Mouse (Mus musculus) spleen, postnatal 36 days (tissue): ENCODE measurements around the gene Chrnb2.

Experiments
- DNase-seq, 2 experiments: peaks; one replicate each; pipeline ENCODE4 v3.0.0; 2022; ENCODE audit warnings: low spot score in 2 of 2, mixed read lengths in 1 of 2

The Chrnb2 gene

DNA sequence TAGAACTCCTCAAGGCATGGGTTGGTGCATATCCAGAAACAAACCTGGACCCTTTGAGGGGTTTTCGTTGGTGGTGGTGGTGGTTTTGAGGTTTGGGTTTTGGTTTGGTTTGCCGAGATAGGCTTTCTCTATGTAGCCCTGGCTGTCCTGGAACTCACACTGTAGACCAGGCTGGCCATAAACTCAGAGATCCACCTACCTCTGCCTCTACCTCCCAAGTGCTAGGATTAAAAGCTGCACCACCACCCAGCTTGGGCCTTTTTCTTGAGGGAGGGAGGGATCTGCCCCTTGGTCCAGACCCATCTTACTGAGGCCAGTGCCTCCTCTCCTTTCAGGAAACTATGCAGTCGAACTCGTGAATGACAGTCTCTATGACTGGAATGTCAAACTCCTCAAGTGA is 15.7 kb upstream of the Chrnb2 start:
- no peak for DNase-seq

DNA sequence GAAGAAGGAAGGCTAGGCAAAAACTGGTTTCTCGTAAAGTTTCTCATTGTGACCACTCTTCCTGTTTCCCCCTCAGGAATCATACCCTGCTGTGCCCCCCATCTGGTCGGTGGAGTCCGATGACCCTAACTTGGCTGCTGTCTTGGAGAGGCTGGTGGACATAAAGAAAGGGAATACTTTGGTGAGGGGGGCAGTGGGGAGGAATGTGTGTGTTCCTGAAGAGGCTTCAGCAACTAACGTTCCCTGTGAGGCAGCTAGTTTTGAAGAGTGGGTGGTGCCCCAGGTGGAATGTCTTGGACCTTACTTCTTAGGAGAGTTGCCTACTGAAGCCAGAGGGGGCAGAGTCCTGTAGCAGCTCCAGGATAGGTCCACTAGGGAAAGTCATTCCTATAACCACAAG is 11.6 kb upstream of the Chrnb2 start:
- no peak for DNase-seq

DNA sequence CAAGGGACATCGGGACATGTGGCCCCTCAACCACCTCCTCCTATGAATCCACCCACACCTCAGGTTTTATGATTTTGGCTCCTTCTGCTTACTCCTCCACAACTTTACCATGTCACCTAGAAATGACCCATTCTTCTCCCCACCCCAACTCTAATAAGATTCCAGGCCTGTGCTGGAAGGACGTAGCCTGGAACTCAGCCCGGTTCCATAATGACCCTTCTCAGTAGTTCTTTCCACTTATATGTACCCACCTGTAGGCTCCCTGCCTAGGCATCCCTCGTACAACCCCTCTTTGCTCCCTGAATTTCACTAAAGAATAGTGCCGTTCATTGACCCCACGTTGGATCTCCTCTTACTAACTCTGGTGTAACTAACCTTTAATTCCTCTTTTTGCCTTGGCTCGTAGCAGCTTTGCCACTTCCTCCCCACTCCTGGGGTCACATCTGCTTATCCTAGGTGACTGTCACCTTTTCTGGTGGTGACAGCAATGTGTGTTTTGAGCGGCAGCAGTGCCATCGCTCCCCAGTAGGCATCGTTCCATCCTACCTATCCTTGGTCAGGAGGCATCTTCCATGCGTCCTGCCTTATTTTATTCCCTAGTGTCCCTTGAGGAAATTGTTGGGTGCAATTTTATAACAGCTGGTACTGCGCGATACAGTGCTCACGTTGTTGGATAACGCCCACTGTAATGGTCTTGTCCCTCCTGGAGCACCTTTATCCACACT is 10.0 kb upstream of the Chrnb2 start:
- DNase-seq = peak; percentile 33 to 36

DNA sequence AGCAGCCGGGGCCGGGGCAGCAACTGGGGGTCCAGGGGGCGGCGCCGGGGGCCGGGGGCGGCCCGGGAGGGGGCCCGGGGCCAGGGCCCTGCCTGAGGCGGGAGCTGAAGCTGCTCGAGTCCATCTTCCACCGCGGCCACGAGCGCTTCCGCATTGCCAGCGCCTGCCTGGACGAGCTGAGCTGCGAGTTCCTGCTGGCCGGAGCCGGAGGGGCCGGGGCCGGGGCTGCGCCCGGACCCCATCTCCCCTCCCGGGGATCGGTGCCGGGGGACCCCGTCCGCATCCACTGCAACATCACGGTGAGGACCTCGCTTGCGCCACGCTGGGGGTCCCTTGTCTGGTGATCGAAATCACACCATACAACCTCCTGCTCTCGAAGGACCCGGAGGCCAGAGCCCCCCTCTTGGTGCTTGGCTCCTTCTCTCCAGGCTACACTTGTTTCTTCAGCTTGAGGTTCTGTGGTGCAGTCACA is 9.3 kb upstream of the Chrnb2 start:
- DNase-seq = peak; percentile 30 to 45

DNA sequence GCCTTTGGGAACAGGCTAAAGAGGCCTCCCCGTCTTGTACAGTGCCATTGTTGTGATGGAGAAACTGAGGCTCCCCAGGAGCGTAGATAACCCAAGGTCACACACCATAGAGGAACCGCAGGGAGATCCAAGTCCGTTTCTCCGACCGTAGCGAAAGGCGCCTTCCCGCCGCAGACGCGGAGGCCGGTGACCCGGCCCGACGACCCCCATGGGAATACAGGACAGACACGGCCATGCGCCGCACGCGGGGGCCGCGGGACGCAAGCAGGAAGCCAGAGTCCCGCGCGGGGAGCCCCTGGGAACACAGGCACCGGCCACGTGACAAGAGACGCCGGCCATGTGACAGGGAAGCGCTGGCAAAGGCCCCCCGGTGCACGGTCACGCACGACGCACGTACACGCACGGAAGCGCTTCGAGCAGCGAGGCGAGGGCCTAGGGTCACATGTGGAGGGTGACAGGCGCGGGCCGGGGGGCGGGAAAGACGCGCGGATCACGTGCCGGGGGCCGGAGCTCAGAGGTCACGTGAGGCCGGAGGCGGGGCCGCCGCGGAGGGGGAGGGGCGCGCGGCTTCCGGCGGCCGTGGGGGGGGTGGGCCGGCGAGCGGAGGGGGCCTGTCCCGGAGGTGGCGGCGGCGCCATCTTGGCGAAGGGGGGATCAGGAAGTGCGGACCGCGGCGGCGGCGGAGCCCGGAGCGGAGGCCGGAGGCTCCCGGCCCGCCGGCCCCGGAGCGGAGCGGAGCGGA is 8.7 kb upstream of the Chrnb2 start, which contains the start of gene Ube2q1:
TSS of gene Ube2q1 (plus strand) at position 649 of the 742 bp plus-strand sequence.
- peak; percentile 97 for DNase-seq

DNA sequence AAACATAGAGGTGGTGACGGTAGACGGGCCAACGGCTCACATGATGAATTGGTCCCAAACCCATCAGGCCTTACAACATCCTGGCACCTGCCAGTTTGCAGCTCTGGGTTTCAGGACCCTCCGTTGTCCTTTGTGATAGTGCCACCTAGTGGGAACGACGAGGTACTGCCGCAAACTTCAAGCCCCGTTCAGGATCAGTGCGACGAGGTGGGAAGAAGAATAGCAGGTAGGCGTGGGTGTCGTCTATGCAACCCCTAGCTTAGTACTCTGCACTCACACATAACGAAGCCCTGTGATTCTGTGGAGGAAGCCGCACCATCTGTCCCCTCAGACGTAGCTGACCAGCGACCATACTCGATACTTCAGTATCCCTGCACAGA is 8.1 kb upstream of the Chrnb2 start:
- DNase-seq = peak; percentile 80 to 85

DNA sequence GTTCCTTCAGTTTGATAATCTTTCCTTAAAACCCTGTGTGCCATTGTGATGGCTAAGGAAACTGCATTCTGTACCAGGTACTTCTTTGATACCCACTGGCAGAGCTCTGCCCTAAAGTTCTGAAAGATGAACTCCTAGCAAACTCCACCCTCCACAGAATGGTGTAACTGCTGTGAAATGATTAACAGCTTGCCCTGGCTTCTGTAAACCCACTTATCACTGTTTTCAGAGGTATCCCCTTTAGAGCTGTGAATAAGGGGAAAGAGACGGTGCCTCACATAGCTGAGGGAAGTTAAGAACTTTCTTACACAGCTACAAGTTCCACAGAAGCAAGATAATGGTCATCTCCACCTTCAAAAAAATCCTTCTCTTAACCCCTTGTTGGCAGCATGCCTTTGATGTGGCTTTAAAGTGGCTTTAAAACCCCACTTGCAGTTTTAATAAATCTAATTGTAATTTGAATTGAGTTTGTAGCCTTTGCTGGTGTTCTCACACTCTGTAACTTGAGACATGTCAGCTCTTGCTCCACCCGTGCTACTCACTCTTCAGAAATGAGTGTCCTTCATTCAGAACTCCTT is 6.1 kb upstream of the Chrnb2 start:
- DNase-seq = no peak

DNA sequence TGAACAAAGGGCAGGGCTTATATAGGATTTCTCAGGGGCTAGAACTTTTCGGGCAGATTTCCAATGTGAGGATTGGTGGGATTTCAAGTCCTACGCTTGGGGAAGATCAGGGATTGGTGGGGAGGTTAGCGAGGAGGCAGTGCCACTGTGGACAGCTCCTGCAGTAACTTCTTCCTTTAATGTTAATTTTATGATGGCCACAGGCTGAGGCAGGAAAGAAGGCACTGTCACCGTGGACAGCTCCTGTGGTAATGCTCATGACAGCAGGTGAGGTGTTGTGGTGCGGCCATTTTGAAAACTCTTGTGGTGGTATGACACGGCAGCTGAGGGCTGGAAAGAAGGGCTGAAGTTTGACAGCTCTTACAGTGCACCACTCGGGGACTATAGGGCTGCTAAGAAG is 5.2 kb upstream of the Chrnb2 start:
- no peak for DNase-seq

DNA sequence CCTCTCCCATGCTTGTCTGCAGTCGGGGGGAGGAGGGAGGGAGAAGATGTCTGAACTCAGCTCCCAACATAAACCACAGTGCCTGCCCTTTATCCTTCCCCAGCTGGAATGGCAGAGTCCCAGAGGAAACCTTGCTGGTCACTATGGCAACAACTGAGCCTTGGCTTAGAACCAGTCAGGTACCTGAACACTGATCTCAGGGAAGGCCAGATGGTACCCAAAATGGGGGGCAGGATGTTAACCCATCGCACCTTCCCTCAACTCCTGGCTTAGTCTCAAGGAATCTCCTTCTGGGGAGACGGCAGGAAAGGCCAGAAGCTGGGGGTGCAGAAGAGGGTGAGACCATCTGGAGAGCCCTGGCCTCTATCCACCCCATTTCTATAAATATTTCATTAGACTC is 4.6 kb downstream of the Chrnb2 start:
- no peak for DNase-seq

DNA sequence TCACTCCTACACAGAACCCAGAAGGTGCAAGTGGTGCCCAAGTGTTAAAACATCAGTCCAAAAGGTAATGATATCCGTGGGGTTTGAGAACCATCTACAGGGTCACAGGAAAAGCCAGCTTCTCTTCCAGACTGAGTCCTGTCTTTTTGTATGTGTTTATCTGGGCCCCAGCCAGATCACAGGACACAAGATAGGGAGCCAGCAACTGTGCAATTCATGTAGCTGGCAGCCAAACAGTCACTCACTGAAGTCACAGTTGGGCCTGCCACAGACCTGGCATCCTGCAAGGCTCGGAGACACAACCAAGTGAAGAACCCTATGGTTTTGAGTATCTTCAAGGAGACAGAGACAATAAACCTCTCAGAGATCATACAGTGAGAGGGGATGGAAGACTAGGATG is 6.6 kb downstream of the Chrnb2 start:
- no peak for DNase-seq

DNA sequence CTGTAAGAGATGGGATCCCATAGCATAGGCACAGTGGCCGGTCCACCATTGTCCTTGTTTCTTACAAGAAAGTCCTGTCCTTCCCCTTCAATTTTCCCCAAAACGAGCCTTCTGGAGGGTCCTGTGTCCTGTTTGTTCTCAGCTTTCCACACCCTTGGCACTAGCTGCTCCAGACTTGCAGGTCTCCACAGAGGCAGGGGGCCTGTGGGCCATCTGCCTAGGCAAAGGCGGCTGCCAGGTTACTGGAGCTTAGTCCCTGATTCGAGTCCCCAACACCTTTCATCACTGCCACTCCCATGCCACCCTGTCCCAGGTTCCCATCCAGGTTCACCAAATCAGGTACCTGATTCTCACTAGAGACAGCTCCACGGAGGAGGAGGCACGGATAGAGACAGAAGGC is 9.1 kb downstream of the Chrnb2 start:
- no peak for DNase-seq

DNA sequence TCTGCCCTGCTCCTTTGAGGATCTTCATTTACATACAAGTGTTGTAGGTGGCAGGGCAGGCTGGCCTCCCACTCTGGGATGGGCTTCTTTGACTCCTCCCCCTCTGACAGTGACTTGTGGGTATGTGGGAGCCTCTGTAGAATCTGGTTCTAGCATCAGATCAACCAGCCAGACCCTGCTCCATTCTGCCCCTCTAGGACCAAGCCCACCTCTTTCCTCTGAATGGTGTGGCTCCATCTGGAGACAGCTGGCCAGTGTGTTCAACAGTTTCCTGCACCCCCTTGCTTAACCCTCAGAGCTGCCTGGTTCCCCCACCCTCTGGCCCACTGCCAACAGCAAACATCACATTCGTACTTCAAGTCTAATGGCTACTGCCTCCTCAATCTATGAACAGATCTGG is 12.1 kb downstream of the Chrnb2 start:
- DNase-seq = no peak

DNA sequence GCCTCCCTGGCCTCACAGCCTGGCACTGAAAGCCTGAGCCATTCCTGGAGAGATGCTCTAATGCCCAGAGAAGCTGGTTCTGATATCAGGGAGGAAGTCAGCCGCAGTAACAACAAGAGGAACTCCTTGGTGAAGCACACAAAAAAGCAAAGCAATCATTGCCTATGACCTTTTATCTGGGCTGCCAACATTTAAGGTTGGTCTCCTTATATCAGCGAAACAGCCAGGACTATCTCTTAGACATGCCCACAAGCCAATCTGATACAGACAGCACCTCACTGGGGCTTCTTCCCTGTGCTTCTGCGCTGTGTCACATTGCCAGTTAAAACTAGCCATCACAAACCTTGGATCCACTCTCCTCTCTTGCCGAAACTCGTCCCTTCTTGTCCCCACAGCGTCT is 25.9 kb downstream of the Chrnb2 start:
- no peak for DNase-seq

DNA sequence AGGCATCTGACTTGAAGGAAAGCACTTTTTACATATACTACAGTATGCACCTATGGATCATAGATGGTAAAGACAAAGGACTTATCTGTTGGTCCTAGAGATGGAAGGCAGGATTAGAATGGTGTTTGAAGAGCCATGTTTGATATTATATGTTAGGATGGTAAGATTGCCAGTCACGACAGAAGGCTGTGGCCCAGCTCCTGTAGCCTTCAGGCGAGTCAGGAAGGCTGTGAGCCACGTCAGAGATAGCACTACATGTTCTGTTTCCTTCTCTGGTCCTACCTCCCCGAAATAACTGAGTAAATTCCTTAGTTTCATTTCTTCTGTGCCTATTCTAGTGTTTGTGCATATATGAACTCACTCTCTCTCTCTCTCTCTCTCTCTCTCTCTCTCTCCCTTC is 32.3 kb downstream of the Chrnb2 start:
- DNase-seq = no peak

DNA sequence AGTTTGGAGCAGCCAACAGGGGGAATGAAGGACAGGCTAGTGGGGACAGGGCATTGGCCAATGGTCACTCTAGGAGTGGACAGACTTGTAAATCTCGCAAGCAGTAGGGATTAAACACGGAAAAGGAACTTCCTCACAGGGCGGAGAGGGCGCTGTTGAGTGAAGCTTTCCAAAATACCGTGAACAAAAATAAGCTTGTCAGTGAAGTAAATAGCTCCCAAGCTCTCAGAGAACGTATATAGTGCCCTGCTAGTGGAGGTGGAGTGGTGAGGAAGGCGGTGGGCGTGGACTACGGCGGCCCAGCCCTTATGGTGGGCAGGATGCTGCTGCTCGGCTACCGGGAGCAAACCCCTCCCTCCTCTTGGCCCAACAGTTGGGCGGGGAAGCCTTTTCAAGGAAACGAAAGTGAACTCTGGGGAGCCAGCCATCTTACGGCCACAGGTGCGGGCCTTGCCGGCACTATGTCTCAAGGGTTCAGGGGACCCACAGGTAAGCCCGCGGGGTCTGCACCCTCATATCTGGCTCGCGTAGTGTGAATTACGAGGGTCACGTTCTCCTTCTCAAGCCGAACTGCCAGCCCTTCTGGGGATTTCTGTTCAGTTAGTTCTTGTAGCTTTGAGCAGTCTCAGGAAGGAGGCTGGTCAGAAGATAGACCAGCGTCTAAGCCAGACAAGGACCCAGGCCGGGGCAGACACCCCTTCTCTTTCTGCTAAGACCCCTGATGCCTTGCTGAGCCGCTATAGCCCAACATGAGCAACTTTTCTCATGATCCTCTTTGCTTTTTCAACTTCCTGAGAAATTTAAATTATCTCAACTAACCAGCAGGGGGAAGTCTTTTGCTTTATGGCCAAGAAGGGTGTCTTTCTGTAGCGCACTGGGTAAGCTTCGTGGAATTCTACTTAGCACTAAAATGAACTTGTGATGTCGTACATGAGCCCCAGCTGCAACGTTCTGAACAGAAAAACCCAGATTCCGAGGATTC is 33.8 kb downstream of the Chrnb2 start:
- peak; percentile 96 for DNase-seq

DNA sequence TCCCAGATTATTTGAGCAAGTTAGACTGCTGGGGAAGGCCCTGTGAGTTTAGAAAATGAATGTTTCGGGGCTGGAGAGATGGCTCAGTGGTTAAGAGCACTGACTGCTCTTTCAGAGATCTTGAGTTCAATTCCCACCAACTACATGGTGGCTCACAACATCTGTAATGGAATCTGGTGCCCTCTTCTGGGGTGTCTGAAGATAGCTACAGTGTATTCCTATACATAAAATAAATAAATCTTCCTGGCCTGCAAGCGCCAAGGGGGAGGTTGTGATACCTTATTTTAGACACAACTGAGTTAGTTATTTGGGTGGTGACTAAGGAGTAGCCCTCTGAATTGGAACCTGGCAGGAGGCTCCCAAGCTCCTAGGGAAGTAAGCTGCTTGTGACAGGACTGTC is 35.6 kb downstream of the Chrnb2 start:
- DNase-seq = no peak

DNA sequence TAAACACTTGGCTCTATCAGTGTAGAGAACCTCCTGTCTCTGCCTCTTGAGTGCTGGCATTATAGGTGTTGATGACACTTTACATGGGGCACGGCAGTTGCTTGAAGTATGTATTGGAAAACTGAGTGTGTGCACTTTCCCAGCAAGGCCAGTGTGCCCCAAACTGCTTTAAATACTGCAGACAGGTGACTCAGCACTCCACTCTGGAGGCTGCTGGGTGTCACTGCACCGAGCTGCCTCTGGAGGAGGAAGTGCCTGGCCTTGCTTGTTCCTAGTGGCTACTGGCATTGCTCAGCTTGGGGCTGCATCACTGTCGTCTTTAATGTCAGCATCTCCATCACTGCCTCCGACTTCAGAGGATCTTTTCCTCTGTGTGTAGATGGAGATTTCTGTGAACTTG is 37.4 kb downstream of the Chrnb2 start:
- peak; percentile 64 to 67 for DNase-seq

DNA sequence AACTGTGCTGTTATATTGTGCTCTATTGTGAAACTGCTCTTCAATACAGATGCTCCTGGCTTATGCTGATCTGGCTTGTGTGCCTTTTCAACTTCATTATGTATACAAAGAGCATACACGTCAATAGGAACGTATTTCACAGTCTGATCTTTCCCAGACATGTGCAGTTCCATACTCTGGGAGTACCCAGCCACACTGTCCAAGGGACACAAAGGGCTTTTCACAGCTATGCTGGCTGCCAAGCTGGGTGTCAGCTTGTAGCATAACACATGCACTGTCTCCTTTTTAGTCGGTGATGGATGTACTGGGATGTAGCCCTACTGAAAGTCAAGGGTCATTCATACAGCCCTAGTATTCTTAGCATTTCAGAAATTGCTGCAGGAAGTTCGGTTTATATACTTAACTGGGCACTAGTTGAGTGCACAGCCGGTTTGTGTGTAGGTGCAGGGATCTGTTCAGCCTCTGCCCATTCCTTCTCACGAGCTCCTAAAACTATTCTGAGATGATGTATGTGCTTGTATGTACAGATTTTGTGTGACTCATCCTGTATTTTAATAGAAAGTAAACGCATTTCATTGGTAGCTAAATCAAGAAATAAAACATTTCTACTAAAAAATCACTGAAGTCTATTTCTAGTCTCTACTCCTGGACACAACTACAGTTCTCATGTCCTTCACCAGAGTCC is 40.9 kb downstream of the Chrnb2 start:
- no peak for DNase-seq

DNA sequence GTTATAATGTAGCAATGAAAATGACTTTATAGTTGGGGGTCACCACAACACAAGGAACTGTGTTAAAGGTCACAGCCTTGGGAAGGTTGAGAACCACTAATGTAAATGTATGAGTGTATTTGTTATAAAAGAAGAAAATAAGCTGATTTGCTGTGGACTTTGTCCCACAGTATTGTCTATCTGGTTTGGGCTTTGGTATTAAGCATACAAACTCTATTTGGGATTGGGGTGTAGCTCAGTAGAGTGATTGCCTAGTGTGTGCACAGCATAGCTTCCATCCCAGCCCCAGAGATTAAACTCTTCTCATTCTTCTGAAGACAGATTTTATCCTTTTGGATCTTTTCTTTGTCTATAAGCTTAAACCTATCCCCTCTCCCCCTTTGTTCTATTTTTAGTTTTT is 42.4 kb downstream of the Chrnb2 start:
- no peak for DNase-seq

DNA sequence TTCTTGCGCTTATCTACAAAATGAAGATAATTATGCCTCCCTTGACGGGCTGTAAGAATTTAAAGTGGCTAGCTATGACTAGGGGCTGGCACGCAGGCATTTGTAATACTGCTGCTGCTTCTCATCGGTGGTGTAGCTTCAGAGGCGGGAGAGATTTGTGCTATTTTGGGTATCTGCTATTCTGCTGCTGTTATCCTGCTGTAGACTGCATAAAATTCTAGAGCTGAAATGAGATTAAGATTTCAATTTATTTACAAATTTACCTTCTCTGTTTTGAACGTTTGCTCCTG is 48.5 kb downstream of the Chrnb2 start:
- no peak for DNase-seq

DNA sequence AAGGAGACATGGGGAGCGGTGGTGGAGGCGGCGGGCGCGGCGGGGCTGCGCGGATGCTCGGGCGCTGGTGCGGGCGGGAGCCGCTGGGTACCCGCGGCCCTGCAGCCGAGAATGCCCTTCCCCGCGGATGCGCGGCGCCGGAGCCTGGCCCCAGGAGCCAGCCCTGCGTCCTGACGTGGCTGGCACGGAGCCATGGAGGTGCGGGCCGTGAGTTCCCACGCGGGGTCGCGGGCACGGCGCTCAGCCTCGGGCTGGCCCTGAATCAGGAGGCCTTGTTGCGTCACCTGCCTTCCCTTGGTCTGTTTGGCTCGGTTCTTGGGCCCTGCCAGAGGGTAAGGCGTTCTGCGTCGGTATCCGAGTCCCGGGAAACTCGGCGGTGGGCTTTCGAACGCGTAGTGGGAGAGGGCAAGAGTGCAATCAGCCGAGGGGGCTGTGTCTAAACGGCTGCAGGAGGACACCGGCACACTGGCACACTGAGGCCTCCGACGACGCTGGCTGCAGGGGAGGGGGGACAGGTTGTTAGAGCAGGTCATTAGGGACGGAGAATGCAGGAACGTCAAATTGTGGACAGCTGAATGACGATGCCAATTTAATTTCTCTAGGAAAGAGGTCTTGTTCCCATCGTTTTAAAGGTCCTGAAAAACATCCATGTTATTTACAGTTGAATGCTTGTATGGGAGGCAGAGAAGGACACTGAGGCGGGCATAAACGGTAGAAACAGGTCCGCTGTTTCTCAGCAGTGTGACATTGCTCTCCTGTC is 49.0 kb downstream of the Chrnb2 start:
- peak in 1 of 2 experiments; percentile 5 for DNase-seq
